6 mouse cellular contexts compared by ENCODE assay signal in the genomic region with DNA sequence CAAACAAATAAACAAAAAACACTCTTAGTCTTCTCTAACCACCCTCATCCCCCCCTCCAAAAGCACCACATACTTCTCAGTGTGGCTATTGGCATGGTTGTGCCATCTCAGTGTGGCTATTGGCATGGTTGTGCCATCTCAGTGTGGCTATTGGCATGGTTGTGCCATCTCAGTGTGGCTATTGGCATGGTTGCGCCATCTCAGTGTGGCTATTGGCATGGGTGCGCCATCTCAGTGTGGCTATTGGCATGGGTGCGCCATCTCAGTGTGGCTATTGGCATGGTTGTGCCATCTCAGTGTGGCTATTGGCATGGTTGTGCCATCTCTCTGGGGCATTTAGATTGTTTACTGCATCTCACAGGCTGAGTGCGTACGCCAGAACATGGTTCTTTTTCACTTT. TPM values are rescaled to one million over a fixed set of nuclear protein-coding genes. Genes with fewer than 3 reads are reported as not detected.
"Had no signal": no experiment of that assay in that cellular context is flagged by ENCODE, and none has a peak within 500 bp of the region (broad histone marks: within the 10 kb centered on the region; RNA-seq: fewer than 3 reads in every experiment).

No protein-coding gene starts in this region.

RNA-seq across cellular contexts. Expression of gene Foxj1, which starts 25.7 kb away (rescaled TPM):
- total RNA-seq: gastrocnemius, adult 8-10 months; gastrocnemius, postnatal 36 days; granulocyte monocyte progenitor cell, adult 5-6 weeks; heart, postnatal 10 days; heart, postnatal 25 days had no signal
- polyA plus RNA-seq: inflammation-experienced regulatory T-cells, adult 6 months had no signal
